Mouse (Mus musculus): ENCODE measurements around the gene Atg9b. TPM values are rescaled to one million over a fixed set of nuclear protein-coding genes. Genes with fewer than 3 reads are reported as not detected.

The Atg9b gene
- polyA plus RNA-seq, 1 experiment from 2014 or later: 3.6 TPM

DNA sequence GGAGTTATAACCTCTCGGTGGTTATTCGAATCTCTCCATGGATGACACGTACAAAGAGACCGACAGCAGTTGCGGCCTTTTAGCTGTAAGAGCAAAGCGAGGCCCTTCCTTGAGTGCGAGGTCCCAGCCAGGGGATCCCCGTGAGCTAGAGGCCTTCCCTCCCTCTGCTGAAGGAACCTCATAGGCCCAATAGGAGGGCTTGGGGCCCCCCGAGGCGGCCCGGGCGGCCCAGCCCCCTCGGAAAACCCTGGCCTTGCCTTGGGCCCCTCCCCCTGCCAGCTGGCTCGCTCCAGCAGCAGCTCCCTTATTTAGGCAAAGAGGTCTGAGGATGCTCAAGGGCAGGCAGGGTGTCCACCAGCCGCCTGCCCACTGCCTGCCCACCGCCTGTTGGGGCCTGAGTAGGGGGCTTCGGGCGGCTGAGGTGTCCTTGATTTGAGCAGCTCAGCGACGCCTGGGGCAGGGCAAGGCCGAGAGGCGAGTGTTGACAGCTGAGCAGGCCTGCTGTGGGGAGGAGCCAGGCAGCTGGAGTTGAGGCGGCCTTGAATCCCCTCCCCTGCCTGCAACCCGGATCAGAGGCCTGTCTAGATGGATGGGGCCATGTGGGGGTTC, 39.6 kb downstream of the Atg9b start:
- 2% methylated on average over 24 of the region's 24 CpGs for WGBS
- Histone ChIP-seq H3K4me1 (replicated peaks) (peaks cover 51% of the 10 kb centered on the region), H3K27ac (replicated peaks) (peak overlapping the region; percentile 82)

DNA sequence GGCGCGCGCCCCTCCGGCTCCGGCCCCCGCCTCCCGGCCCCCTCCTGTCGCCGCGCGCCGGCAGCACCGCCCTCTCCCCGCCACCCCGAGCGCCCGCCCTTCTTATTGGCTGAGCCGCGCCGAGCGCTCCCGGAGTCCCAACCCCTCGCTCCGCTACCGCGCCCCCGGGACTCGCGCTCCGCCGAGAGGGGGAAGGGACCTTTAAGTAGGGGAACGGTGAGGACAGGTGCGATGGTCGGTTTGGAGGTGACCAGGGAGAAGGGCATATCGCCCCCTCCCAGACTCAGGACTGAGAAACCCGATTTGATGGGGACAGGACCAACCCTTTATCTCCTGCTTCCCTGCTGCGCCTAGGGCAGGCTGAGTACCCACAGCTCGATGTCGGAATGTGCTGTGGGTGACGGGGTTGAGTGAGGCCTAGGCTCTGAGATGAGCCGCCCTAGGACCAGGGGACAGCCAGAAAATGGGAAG, 40.2 kb downstream of the Atg9b start:
- Histone ChIP-seq H3K27me3 (no peaks in the 10 kb centered on the region), H3K36me3 (no peaks in the 10 kb centered on the region), H3K4me1 (replicated peaks) (peaks cover 54% of the 10 kb centered on the region), H3K4me3 (peak overlapping the region; percentile 64), H3K9me3 (no peaks in the 10 kb centered on the region), H3K4me2 (peak overlapping the region; percentile 88), H3K27ac (replicated peaks) (peak overlapping the region; percentile 82), H3K9ac (peak overlapping the region; percentile 75)
- WGBS: under 1% methylated on average over 22 of the region's 41 CpGs
- ATAC-seq (ENCODE audit: low FRiP score, low read depth): peak; percentile 91

More for the DNA sequence above, 39.6 kb downstream of the Atg9b start:
- H3K9me3 ChIP-seq: no peaks in the 10 kb centered on the region
- H3K36me3 ChIP-seq: no peaks in the 10 kb centered on the region
- H3K9ac ChIP-seq: peak overlapping the region; percentile 75
- peak; percentile 4; the same call in 1 of the 2 replicates for ATAC-seq (ENCODE audit: low FRiP score, low read depth)
- H3K4me3 ChIP-seq: peak overlapping the region; percentile 64
- H3K4me2 ChIP-seq: peak overlapping the region; percentile 88
- H3K27me3 ChIP-seq: no peaks in the 10 kb centered on the region

DNA sequence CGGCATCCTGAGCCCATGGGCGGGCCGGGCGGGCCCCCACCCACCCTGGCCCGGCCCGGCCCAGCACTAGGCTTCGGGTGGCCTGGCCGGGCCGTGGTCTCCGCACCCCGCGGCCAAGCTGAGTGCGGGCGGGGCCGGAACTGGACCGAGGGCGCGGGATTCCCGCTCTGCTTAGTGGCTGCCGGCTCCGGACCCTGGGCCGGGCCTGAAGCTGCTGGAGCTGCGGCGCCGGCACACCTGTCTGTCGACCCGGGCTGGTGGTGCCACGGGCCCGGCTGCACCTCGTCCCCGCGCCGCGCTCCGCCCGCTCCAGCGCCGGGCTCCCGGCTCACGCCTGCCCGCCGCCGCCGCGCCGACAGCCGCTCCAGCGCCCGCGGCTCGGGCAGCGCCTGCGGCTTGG, 40.7 kb downstream of the Atg9b start, which contains the start of gene Kcnh2:
TSS of gene Kcnh2 (minus strand) at position 327 of the 400 bp plus-strand sequence.
- Histone ChIP-seq H3K27me3 (no peaks in the 10 kb centered on the region), H3K9ac (peak within 1 kb of the TSS; percentile 75), H3K4me1 (replicated peaks) (peaks cover 54% of the 10 kb centered on the region), H3K4me3 (peak within 1 kb of the TSS; percentile 64), H3K9me3 (no peaks in the 10 kb centered on the region), H3K27ac (replicated peaks) (peak within 1 kb of the TSS; percentile 82), H3K4me2 (peak within 1 kb of the TSS; percentile 88), H3K36me3 (no peaks in the 10 kb centered on the region)
- ATAC-seq (ENCODE audit: low FRiP score, low read depth): peak; percentile 62
- 0% methylated on average over 7 of the region's 53 CpGs for WGBS

DNA sequence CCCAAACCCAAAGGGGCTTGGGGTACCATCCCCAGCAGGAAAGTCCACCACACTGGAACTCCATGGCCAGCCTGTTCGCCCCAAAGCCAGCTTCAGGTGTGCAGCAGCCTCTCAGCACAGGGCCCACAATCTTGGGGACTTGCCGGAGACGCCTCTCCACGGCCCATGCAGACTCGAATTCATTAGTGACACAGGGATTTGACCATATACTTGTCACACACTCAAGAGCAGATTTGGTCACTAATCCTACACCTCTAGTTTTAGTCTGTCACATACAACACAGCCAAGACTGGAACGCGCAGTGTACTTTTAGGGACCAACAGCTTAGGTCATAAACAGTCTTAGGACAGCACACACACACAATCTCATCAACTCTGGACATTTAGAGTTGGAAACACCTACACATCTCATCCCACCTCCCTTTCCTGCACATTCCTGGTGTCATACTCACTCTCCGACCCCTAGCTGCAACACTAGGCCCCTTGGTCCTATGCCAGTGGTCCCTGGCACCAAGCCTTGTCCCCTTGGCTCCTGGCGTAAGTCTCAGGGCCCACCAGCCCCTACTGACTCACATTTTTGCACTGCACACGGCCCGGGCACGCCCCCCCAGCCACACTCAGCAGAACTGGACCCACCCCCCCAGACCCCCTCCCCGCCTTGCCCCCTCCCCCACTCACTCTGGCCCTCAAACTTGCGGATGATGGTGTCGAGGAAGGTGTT, 41.3 kb downstream of the Atg9b start:
- H3K9ac ChIP-seq: peak overlapping the region; percentile 75
- H3K27me3 ChIP-seq: no peaks in the 10 kb centered on the region
- H3K4me1 ChIP-seq (replicated peaks): peaks cover 54% of the 10 kb centered on the region
- H3K36me3 ChIP-seq: no peaks in the 10 kb centered on the region
- peak overlapping the region; percentile 64 for H3K4me3 ChIP-seq
- peak overlapping the region; percentile 88 for H3K4me2 ChIP-seq
- ATAC-seq (ENCODE audit: low FRiP score, low read depth): no peak
- peak overlapping the region; percentile 82 for H3K27ac ChIP-seq (replicated peaks)
- WGBS: 31% methylated on average over 13 of the region's 15 CpGs
- H3K9me3 ChIP-seq: no peaks in the 10 kb centered on the region

DNA sequence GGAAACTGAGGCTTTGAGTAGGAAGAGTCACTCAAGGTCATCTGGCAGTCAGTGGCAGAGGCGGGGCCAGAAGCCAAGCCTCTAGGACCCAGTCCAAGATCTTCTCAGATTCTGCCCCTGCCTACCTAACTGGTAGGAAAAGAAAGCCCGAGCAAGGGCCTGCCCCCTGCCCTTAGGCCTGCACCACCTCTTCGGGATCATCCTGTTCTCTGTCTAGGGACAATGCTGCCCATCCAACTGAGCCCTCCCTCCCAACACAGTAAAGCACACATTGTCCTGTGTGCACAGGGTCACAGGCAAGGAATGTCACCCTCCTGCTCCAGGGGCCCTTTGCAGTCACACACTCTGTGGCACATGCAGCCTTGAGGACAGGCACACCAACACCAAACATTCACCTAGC, 41.9 kb downstream of the Atg9b start:
- H3K36me3 ChIP-seq: no peaks in the 10 kb centered on the region
- no peaks in the 10 kb centered on the region for H3K9me3 ChIP-seq
- H3K27ac ChIP-seq (replicated peaks): no peak overlapping the region
- peak overlapping the region; percentile 64 for H3K4me3 ChIP-seq
- H3K4me1 ChIP-seq (replicated peaks): peaks cover 60% of the 10 kb centered on the region
- no peak for ATAC-seq (ENCODE audit: low FRiP score, low read depth)
- no peaks in the 10 kb centered on the region for H3K27me3 ChIP-seq
- peak overlapping the region; percentile 88 for H3K4me2 ChIP-seq
- WGBS: 28% methylated on average over 3 of the region's 3 CpGs
- peak overlapping the region; percentile 75; the same call in 1 of the 2 replicates for H3K9ac ChIP-seq

DNA sequence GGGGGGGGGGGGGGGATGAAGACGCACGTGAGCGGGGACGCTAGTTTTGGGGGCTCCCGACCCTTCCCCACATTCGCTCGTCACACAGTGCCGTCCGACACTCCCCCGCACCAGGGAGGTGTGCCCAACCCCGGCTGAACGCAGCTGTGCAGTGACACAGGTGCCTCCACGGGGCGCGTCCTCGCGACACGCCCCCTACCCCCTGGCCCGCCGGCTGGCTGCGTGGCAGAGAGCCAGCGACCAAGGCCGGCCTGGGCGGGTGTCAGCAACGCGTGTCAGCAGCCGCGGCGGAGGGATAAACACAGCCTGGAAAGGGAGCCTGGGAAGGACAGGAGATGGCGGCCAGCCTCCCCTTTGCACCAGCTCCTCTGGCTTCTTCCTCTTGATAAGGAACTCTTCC, 43.4 kb downstream of the Atg9b start:
- H3K27ac ChIP-seq (replicated peaks): peak overlapping the region; percentile 67
- peak overlapping the region; percentile 52 for H3K9ac ChIP-seq
- peak overlapping the region; percentile 50 for H3K4me3 ChIP-seq
- no peaks in the 10 kb centered on the region for H3K27me3 ChIP-seq
- no peaks in the 10 kb centered on the region for H3K36me3 ChIP-seq
- no peak for ATAC-seq (ENCODE audit: low FRiP score, low read depth)
- under 1% methylated on average over 30 of the region's 30 CpGs for WGBS
- H3K4me1 ChIP-seq (replicated peaks): peaks cover 75% of the 10 kb centered on the region
- H3K4me2 ChIP-seq: peak overlapping the region; percentile 88
- H3K9me3 ChIP-seq: no peaks in the 10 kb centered on the region

DNA sequence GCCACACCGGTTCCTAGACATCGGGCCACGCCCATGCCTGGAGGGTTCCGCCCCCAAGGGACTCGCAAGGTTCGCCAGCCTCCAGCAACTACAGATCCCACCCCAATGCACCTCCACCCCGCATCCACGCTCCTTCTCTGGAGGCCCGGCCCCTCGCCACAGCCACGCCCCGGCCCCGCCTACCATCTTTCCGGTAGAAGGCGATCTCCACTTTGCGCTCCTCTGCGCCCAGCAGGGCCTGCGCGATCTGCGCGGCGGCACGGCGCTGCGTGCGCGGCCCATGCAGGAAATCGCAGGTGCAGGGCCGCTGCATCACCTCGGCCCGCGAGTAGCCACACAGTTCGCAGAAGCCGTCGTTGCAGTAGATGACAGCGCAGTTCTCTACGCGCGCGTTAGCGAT, 43.8 kb downstream of the Atg9b start:
- peak overlapping the region; percentile 88 for H3K4me2 ChIP-seq
- peak overlapping the region; percentile 50 for H3K4me3 ChIP-seq
- no peaks in the 10 kb centered on the region for H3K27me3 ChIP-seq
- peak overlapping the region; percentile 52 for H3K9ac ChIP-seq
- WGBS: under 1% methylated on average over 41 of the region's 41 CpGs
- H3K9me3 ChIP-seq: no peaks in the 10 kb centered on the region
- peak; percentile 24; the same call in 1 of the 2 replicates for ATAC-seq (ENCODE audit: low FRiP score, low read depth)
- peak overlapping the region; percentile 67 for H3K27ac ChIP-seq (replicated peaks)
- peaks cover 77% of the 10 kb centered on the region for H3K4me1 ChIP-seq (replicated peaks)
- H3K36me3 ChIP-seq: no peaks in the 10 kb centered on the region

DNA sequence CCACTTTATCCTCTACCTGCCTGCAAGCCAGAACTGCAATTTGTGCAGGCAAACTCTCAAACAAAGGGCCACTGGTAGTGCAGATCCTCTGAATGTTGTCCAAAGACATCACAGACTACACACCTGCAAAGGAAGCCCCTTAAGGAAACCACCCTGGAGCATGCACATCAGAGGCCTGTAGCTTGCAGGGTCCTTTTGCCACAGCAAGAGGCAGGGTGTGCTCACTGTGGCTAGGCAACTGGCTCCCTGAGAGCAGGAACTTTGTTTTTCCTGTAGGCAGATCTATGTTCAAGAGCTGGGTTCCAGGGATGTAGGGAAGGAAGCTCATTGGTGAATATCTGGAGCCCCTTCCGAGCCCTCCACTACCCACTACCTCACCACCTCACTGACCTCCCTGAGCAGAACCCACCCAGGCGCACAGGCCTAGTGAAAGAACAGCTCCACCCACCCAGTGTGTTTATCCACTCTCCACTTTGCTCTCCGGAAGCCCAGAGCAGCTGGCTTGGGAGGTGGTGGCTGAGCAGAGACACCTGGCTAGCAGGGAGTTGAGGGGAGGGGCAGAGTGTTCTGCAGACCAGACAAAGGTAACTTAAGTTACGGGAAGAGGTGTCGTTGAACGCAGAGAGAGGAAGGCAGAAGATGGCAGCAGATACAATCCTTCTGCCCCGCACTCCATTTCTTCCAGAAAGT, 44.6 kb downstream of the Atg9b start:
- Histone ChIP-seq H3K9me3 (no peaks in the 10 kb centered on the region), H3K4me1 (replicated peaks) (peaks cover 69% of the 10 kb centered on the region), H3K36me3 (no peaks in the 10 kb centered on the region), H3K4me2 (peak overlapping the region; percentile 88), H3K9ac (no peak overlapping the region), H3K27ac (replicated peaks) (no peak overlapping the region), H3K27me3 (no peaks in the 10 kb centered on the region), H3K4me3 (peak overlapping the region; percentile 50)
- ATAC-seq (ENCODE audit: low FRiP score, low read depth): no peak
- 62% methylated on average over 7 of the region's 7 CpGs for WGBS

DNA sequence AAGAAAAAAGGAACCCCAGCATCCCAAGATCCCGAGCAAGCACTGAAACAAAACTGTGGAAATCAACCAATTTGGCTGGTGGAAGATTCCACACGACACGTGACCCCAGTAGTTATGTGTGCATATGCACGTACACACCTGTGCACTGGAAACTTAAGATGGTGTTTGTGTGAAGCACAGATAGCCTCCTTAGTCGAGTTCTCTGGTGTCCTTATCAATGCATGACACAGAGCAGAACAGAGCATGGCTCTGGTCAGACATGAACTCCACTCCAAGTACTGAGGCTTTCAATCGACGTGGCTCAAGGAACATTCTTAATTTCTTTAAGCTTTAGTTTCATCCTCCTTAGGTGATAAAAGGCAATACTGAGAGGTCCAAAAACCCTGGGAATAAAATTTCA, 45.6 kb downstream of the Atg9b start:
- H3K9me3 ChIP-seq: no peaks in the 10 kb centered on the region
- peaks cover 62% of the 10 kb centered on the region for H3K4me1 ChIP-seq (replicated peaks)
- no peaks in the 10 kb centered on the region for H3K36me3 ChIP-seq
- no peak for ATAC-seq (ENCODE audit: low FRiP score, low read depth)
- no peak overlapping the region for H3K4me3 ChIP-seq
- no peak overlapping the region for H3K9ac ChIP-seq
- H3K27ac ChIP-seq (replicated peaks): no peak overlapping the region
- no peaks in the 10 kb centered on the region for H3K27me3 ChIP-seq
- no peak overlapping the region for H3K4me2 ChIP-seq
- WGBS: 90% methylated on average over 7 of the region's 7 CpGs

DNA sequence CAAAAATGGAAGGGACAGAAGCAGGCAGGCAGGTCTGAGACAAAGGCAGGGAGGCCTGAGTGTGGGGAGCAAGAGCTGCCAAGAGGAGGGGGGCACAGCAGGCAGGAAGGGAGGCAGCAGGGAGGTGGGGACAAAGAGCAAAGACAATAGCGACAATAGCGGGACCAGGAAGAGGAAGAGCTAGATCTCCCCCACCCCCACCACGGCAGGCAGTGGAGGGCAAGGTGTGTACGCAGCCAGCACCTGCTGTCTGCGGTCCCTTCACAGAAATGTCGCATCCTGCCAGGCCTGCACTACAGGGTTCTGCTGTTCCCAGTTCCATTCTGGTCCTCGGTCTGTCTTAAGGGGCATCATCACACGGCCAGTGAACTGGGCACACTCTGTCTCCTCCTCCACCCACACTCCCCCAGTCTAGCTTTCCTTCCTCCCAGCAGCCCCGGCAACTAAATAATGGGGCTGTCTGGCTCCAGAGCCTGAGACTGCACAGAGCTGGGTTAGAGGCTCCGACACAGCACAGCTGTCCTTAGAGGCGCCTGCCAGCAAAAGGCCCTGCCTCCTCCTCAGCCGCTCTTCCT, 47.4 kb downstream of the Atg9b start:
- Histone ChIP-seq H3K9ac (peak overlapping the region; percentile 22), H3K4me2 (peak overlapping the region; percentile 45), H3K4me3 (0 out of 2 replicates have a peak overlapping the region, but pooled peaks have one; percentile 2), H3K27ac (replicated peaks) (peak overlapping the region; percentile 83), H3K4me1 (replicated peaks) (peaks cover 48% of the 10 kb centered on the region), H3K9me3 (no peaks in the 10 kb centered on the region), H3K36me3 (no peaks in the 10 kb centered on the region), H3K27me3 (no peaks in the 10 kb centered on the region)
- WGBS: 3% methylated on average over 12 of the region's 12 CpGs
- ATAC-seq (ENCODE audit: low FRiP score, low read depth): peak; percentile 62

DNA sequence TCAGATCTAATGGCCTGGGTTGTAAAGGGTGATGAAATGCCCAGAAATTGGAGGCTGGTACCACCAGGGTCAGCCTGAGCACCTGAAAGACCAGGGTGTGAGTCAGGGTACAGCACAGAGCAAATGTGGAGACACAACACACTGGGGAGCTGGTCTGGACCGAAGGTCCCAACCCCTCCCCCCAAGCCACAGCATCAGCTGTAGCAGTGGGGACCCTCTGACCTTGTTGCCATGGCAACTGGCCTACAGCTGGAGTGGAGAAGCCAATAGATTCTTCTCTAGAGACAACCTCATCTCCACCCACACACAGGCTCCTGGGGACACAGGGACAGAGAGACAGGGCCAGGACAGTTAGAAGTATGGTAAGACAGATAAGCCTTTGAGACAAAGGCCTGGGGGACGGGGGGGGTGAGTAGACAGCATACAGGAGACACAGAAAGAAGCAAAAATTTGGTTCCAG, 47.9 kb downstream of the Atg9b start:
- H3K27ac ChIP-seq (replicated peaks): peak overlapping the region; percentile 83
- ATAC-seq (ENCODE audit: low FRiP score, low read depth): peak; percentile 43
- peaks cover 43% of the 10 kb centered on the region for H3K4me1 ChIP-seq (replicated peaks)
- WGBS: 0% methylated on average over 2 of the region's 2 CpGs
- H3K9me3 ChIP-seq: no peaks in the 10 kb centered on the region
- H3K4me3 ChIP-seq: no peak overlapping the region
- H3K4me2 ChIP-seq: peak overlapping the region; percentile 45
- H3K9ac ChIP-seq: peak overlapping the region; percentile 22
- no peaks in the 10 kb centered on the region for H3K36me3 ChIP-seq
- H3K27me3 ChIP-seq: no peaks in the 10 kb centered on the region
